8 mouse cellular contexts compared by ENCODE assay signal in the genomic region with DNA sequence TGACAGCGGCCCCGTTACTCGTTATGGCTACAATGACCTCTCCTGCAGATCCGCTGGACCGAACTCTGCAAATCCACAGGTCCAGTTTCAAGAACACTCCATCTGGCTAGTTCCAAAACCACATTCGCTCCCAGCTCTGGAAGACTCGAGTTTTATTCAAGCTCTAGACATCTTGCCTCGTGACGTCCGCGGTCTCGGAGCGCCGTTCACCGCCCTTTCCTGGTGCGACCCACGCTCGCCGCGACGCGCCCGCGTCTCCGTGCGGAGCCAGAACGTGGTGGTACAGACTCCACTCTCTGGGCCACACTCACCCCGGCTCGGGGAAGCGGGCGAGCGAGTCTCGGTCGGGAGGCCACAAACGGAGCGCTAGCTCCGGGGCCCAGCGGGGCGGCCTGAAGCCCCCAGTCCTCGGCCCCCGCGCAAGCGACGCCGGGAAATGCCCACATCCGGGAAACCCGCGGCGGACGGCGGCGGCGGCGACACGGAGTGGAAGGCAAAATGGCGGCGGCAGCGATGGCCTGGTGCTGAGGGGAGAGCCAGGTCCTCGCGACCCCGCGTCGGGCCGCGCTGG. TPM values are rescaled to one million over a fixed set of nuclear protein-coding genes. Genes with fewer than 3 reads are reported as not detected.
DNase-seq lines count a peak whose midpoint lies in the region; ATAC-seq lines count a peak whose summit lies in the region.

A gene (minus strand): TSS at position 406 of the 571 bp plus-strand sequence.
A gene (plus strand): TSS at position 484 of the 571 bp plus-strand sequence.

- peak within 1 kb of the TSS; percentile 99 for H3K9ac ChIP-seq in intestine, embryonic 15.5 days

- H3K4me3 ChIP-seq in intestine, embryonic 15.5 days (replicated peaks): peak within 1 kb of the TSS; percentile 98

- H3K36me3 ChIP-seq in intestine, embryonic 15.5 days: peaks cover 20% of the 10 kb centered on the region

- WGBS in intestine, embryonic 15.5 days: under 1% methylated on average over 65 of the region's 65 CpGs

- no peaks in the 10 kb centered on the region for H3K9me3 ChIP-seq in intestine, embryonic 15.5 days

- intact Hi-C loops in gastrocnemius, postnatal 36 days (cut with DNase I): no loop called here
- intact Hi-C loops in left cerebral cortex, postnatal 14 days (cut with DNase I): no loop called here

- H3K27ac ChIP-seq in intestine, embryonic 15.5 days: peak within 1 kb of the TSS; percentile 98

- peak; percentile 77 for DNase-seq in adrenal gland, adult 8-10 months
- DNase-seq in embryo, embryonic 11.5 days (ENCODE audit: low read depth, low spot score): peak; percentile 64
- peak; percentile 81 to 84 for DNase-seq in gastrocnemius, postnatal 36 days
- peak; percentile 78 to 86 for DNase-seq in left cerebral cortex, postnatal 14 days (ENCODE audit: low spot score in 2 of 2)
- peak; percentile 88 for DNase-seq in right cerebral cortex, postnatal 14 days
- peak; percentile 86 for DNase-seq in urinary bladder, postnatal 25 days (ENCODE audit: low spot score)

- H3K4me1 ChIP-seq in intestine, embryonic 15.5 days (replicated peaks): peaks cover 16% of the 10 kb centered on the region

- no peaks in the 10 kb centered on the region for H3K27me3 ChIP-seq in intestine, embryonic 15.5 days (replicated peaks)

- peak within 1 kb of the TSS; percentile 64 for H3K4me2 ChIP-seq in intestine, embryonic 15.5 days (replicated peaks)

- ATAC-seq in intestine, embryonic 15.5 days: peak; percentile 93
- ATAC-seq in megakaryocyte-erythroid progenitor cell, adult 5-6 weeks (replicated peaks; ENCODE audit: low FRiP score, low TSS enrichment, poor library complexity, severe bottlenecking): peak; percentile 64

RNA-seq across cellular contexts. Expression of the first gene that starts in this region (rescaled TPM):
- total RNA-seq in adrenal gland, adult 8-10 months (2022): 10 to 100 TPM; 76.6 to 89.1 (median 83.4) TPM
- 100 to 1,000 TPM; 102 to 104 TPM for total RNA-seq in gastrocnemius, postnatal 36 days (2021)
- polyA plus RNA-seq in intestine, embryonic 15.5 days (2015; fragmentation: Nextera tagmentation; extraction: Ambion mirVana): 114 TPM in 2 replicates
- 100 to 1,000 TPM; 163 to 166 TPM for total RNA-seq in left cerebral cortex, postnatal 14 days (2021)
- 75.4 and 83.6 TPM in 2 replicates for total RNA-seq in megakaryocyte-erythroid progenitor cell, adult 5-6 weeks (2014; fragmentation: Nextera tagmentation)
- 106 and 110 TPM in 2 replicates for total RNA-seq in megakaryocyte-erythroid progenitor cell, adult 5-6 weeks (2017)

RNA-seq across cellular contexts. Expression of the second gene that starts in this region (rescaled TPM):
- total RNA-seq in adrenal gland, adult 8-10 months (2022): 10 to 100 TPM; 47.9 to 54.8 (median 53.3) TPM
- 10 to 100 TPM in 1 of 2 experiments, 1 to 10 TPM in 1; 9.3 to 11.5 TPM for total RNA-seq in gastrocnemius, postnatal 36 days (2021)
- polyA plus RNA-seq in intestine, embryonic 15.5 days (2015; fragmentation: Nextera tagmentation; extraction: Ambion mirVana): 8.2 and 8.4 TPM in 2 replicates
- total RNA-seq in left cerebral cortex, postnatal 14 days (2021): 10 to 100 TPM; 41.9 TPM
- 18.3 and 21.3 TPM in 2 replicates for total RNA-seq in megakaryocyte-erythroid progenitor cell, adult 5-6 weeks (2014; fragmentation: Nextera tagmentation)
- total RNA-seq in megakaryocyte-erythroid progenitor cell, adult 5-6 weeks (2017): 13.5 and 15.8 TPM in 2 replicates

Comparison
In these comparisons a context has a peak if more than half of its experiments do, and no peak if none do; other contexts are left out.
1. Peak in every context shown above with its lines: DNase-seq, ATAC-seq, H3K4me3 ChIP-seq and H3K27ac ChIP-seq.